Mouse (Mus musculus): ENCODE measurements around the gene Hormad1.

- TF ChIP-seq POLR2AphosphoS5 (IDR thresholded peaks at IDR 0.05; ENCODE audit: insufficient replicate concordance, low read depth, low read length): no peak
- no peak for TF ChIP-seq CTCF (IDR thresholded peaks at IDR 0.05; ENCODE audit: low read depth, low read length)
- no peak for TF ChIP-seq GATA1 (IDR thresholded peaks at IDR 0.05; ENCODE audit: borderline replicate concordance, low read length)
- no peak for TF ChIP-seq TAL1 (conservative IDR thresholded peaks at IDR 0.05; ENCODE audit: low read depth, low read length)
- no peak for TF ChIP-seq GATA2 (IDR thresholded peaks at IDR 0.05; ENCODE audit: borderline replicate concordance, low read depth, low read length)
Measured at GRCm38 (mm10) chr3:95534927-95535326, 24.6 kb upstream of the Hormad1 start.
